8 mouse cellular contexts compared by ENCODE assay signal in the genomic region with DNA sequence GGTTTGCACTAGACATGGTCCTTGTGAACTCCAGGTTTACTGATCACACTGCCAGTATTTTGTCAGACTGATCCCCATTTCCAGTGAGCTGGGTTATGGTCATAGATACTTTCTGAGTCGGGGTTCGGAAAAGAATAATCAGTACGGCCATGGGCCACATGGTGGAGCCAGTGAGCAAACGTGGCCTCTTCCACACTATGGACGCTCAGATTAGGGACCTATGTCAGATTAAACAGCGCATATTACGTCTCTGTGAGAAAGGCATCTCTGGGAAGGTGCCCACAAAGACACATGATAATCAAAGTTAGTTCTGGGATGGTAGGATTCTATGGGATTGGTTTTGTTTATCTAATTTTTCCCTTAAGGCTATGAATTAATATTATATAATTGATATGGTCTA. TPM values are rescaled to one million over a fixed set of nuclear protein-coding genes. Genes with fewer than 3 reads are reported as not detected.
DNase-seq lines count a peak whose midpoint lies in the region; ATAC-seq and TF ChIP-seq lines count a peak whose summit lies in the region.

No protein-coding gene starts in this region.

- H3K36me3 ChIP-seq in forebrain, embryonic 13.5 days (ENCODE audit: poor library complexity, severe bottlenecking), result peaks cover 78% of the 10 kb centered on the region
- no peaks in the 10 kb centered on the region for H3K36me3 ChIP-seq in liver, embryonic 11.5 days (ENCODE audit: control insufficient read depth, insufficient read depth, low read length)
- peaks cover 10% of the 10 kb centered on the region for H3K36me3 ChIP-seq in neural tube, embryonic 11.5 days (ENCODE audit: control insufficient read depth, insufficient read depth, low read length)
- peaks cover 96% of the 10 kb centered on the region for H3K36me3 ChIP-seq in thymus, adult 2 months (ENCODE audit: control insufficient read depth, insufficient read depth, low read length)

- H3K27ac ChIP-seq in forebrain, embryonic 13.5 days, result no peak overlapping the region
- no peak overlapping the region for H3K27ac ChIP-seq in liver, embryonic 11.5 days (ENCODE audit: low read depth, low read length)
- no peak overlapping the region for H3K27ac ChIP-seq in neural tube, embryonic 11.5 days (ENCODE audit: low read depth, low read length)
- H3K27ac ChIP-seq in thymus, adult 2 months (ENCODE audit: control insufficient read depth, insufficient read depth, low read length), result no peak overlapping the region

- H3K9me3 ChIP-seq in forebrain, embryonic 13.5 days (replicated peaks), result no peaks in the 10 kb centered on the region
- H3K9me3 ChIP-seq in liver, embryonic 11.5 days (ENCODE audit: control insufficient read depth, low read length), result no peaks in the 10 kb centered on the region
- H3K9me3 ChIP-seq in neural tube, embryonic 11.5 days (ENCODE audit: control insufficient read depth, low read length), result no peaks in the 10 kb centered on the region

- no peak overlapping the region for H3K9ac ChIP-seq in forebrain, embryonic 13.5 days
- no peak overlapping the region for H3K9ac ChIP-seq in liver, embryonic 11.5 days (ENCODE audit: low read depth, low read length)
- H3K9ac ChIP-seq in neural tube, embryonic 11.5 days (ENCODE audit: low read length), result no peak overlapping the region

- no peak for TF ChIP-seq CTCF in thymus, adult 2 months (IDR thresholded peaks at IDR 0.05; ENCODE audit: borderline replicate concordance, control insufficient read depth, extremely low read depth, insufficient read depth, low read length, poor library complexity)

- DNase-seq in urinary bladder, postnatal 25 days (ENCODE audit: low spot score), result peak; percentile 59
- no peak for DNase-seq in urinary bladder, adult 2 months (ENCODE audit: low spot score)
- peak; percentile 64 for DNase-seq in cerebellum, adult 11 months
- DNase-seq in kidney, adult 9 months, result peak; percentile 57
- peak; percentile 44 for DNase-seq in liver, embryonic 11.5 days (ENCODE audit: low spot score)
- DNase-seq in neural tube, embryonic 11.5 days (ENCODE audit: low spot score), result peak; percentile 72
- peak; percentile 73 for DNase-seq in thymus, adult 2 months

- no peak overlapping the region for H3K4me3 ChIP-seq in forebrain, embryonic 13.5 days
- H3K4me3 ChIP-seq in liver, embryonic 11.5 days (ENCODE audit: low read depth, low read length), result no peak overlapping the region
- no peak overlapping the region for H3K4me3 ChIP-seq in neural tube, embryonic 11.5 days (ENCODE audit: low read depth, low read length)
- H3K4me3 ChIP-seq in thymus, adult 2 months (ENCODE audit: control insufficient read depth, insufficient read depth, low read length), result no peak overlapping the region

- no peaks in the 10 kb centered on the region for H3K4me1 ChIP-seq in forebrain, embryonic 13.5 days
- H3K4me1 ChIP-seq in liver, embryonic 11.5 days (replicated peaks; ENCODE audit: control insufficient read depth, insufficient read depth, low read length), result no peaks in the 10 kb centered on the region
- no peaks in the 10 kb centered on the region for H3K4me1 ChIP-seq in neural tube, embryonic 11.5 days (ENCODE audit: control insufficient read depth, insufficient read depth, low read length)
- no peaks in the 10 kb centered on the region for H3K4me1 ChIP-seq in thymus, adult 2 months (replicated peaks; ENCODE audit: control insufficient read depth, insufficient read depth, low read length)

- peak; percentile 68 for ATAC-seq in forebrain, embryonic 13.5 days
- peak; percentile 39; the same call in 1 of the 2 replicates for ATAC-seq in liver, embryonic 11.5 days (replicated peaks; ENCODE audit: low FRiP score)
- ATAC-seq in neural tube, embryonic 11.5 days (ENCODE audit: insufficient read depth, low FRiP score, low TSS enrichment), result peak; percentile 69; the same call in 1 of the 2 replicates

- WGBS in forebrain, embryonic 13.5 days, result 27% methylated on average over 7 of the region's 7 CpGs
- 25% methylated on average over 7 of the region's 7 CpGs for WGBS in liver, embryonic 11.5 days
- WGBS in neural tube, embryonic 11.5 days, result 37% methylated on average over 7 of the region's 7 CpGs
- WGBS in thymus, adult 2 months, result 49% methylated on average over 7 of the region's 7 CpGs

- no peaks in the 10 kb centered on the region for H3K27me3 ChIP-seq in forebrain, embryonic 13.5 days
- H3K27me3 ChIP-seq in liver, embryonic 11.5 days (replicated peaks; ENCODE audit: control insufficient read depth, insufficient read depth, low read length), result no peaks in the 10 kb centered on the region
- H3K27me3 ChIP-seq in neural tube, embryonic 11.5 days (ENCODE audit: control insufficient read depth, insufficient read depth, low read length), result no peaks in the 10 kb centered on the region
- no peaks in the 10 kb centered on the region for H3K27me3 ChIP-seq in thymus, adult 2 months (ENCODE audit: control insufficient read depth, insufficient read depth, low read length)

- no peak overlapping the region for H3K4me2 ChIP-seq in forebrain, embryonic 13.5 days
- no peak overlapping the region for H3K4me2 ChIP-seq in liver, embryonic 11.5 days
- no peak overlapping the region for H3K4me2 ChIP-seq in neural tube, embryonic 11.5 days (ENCODE audit: low read depth)

- TF ChIP-seq POLR2A in thymus, adult 2 months (IDR thresholded peaks at IDR 0.05; ENCODE audit: control insufficient read depth, extremely low read depth, insufficient read depth, low read length, poor library complexity), result no peak

RNA-seq across cellular contexts. Expression of a gene that starts 33.7 kb away (rescaled TPM):
- polyA plus RNA-seq in urinary bladder, adult 2 months (2012; rRNA removed), result 0.07 TPM in 2 replicates
- polyA plus RNA-seq in forebrain, embryonic 13.5 days (2015; fragmentation: Nextera tagmentation; extraction: Ambion mirVana), result 2.2 and 2.5 TPM in 2 replicates
- polyA plus RNA-seq in liver, embryonic 11.5 days (2014; fragmentation: Nextera tagmentation; extraction: Ambion mirVana), result 0.13 TPM in 1 of 2 replicates, not detected in the other
- polyA plus RNA-seq in neural tube, embryonic 11.5 days (2014; fragmentation: Nextera tagmentation; extraction: Ambion mirVana), result 0.50 and 0.54 TPM in 2 replicates
- polyA plus RNA-seq in thymus, adult 2 months (2012; rRNA removed), result 0.09 TPM in 1 of 2 replicates, not detected in the other

RNA-seq across cellular contexts. Expression of a gene that starts 43.7 kb away (rescaled TPM):
- 5.1 and 8.1 TPM in 2 replicates for polyA plus RNA-seq in urinary bladder, adult 2 months (2012; rRNA removed)
- 55.9 and 59.8 TPM in 2 replicates for polyA plus RNA-seq in forebrain, embryonic 13.5 days (2015; fragmentation: Nextera tagmentation; extraction: Ambion mirVana)
- 8.7 and 8.9 TPM in 2 replicates for polyA plus RNA-seq in liver, embryonic 11.5 days (2014; fragmentation: Nextera tagmentation; extraction: Ambion mirVana)
- polyA plus RNA-seq in neural tube, embryonic 11.5 days (2014; fragmentation: Nextera tagmentation; extraction: Ambion mirVana), result 55.8 and 66.4 TPM in 2 replicates
- 85.4 and 114 TPM in 2 replicates for polyA plus RNA-seq in thymus, adult 2 months (2012; rRNA removed)
